Mouse (Mus musculus) G1E (cell line): ENCODE measurements at regions not wholly inside any gene's neighbourhood (a gene's known extent, or its start where the extent isn't known, plus 50 kb on each side); places are given as distances from the start of the nearest gene placed in this dataset.

Experiments
- CTCF ChIP-seq: IDR thresholded peaks from 2 replicates; pipeline ENCODE4 v1.5.1; 2012; ENCODE audit warnings: low read depth, low read length, inconsistent platforms, mixed read lengths
- GATA1 ChIP-seq: IDR thresholded peaks from 2 replicates; pipeline ENCODE4 v1.6.1; 2012; ENCODE audit warnings: borderline replicate concordance, low read length, inconsistent platforms, mixed read lengths
- POLR2AphosphoS5 ChIP-seq: IDR thresholded peaks from 2 replicates; pipeline ENCODE4 v1.6.1; 2012; ENCODE audit warnings: low read depth, low read length, inconsistent platforms; ENCODE audit not compliant: insufficient replicate concordance
- TAL1 ChIP-seq: conservative IDR thresholded peaks from 2 replicates; pipeline ENCODE4 v1.6.1; 2012; ENCODE audit warnings: low read depth, low read length, inconsistent platforms, mixed read lengths

DNA sequence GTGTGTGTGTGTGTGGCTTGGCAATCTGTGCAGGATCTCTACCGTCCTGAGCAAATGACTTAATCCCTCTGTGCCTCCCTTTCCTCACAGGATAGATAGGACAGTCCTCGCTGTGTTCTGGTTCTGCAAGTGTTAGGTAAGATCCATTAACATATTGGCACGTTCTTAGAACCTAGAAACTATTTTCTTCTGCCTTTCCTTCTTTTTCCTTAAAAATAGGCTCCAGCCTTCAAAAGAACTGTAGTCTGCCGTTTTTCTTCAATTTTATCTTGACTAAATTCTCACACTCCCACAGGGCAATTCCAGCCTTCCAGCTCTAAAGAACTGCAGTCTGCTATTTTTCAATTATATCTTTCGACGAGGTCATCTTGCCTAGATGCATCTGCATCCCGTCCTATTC, 227.6 kb upstream of the Clint1 start:
- TF ChIP-seq TAL1 (no peak), GATA1 (no peak), CTCF (no peak), POLR2AphosphoS5 (no peak)
